Mouse (Mus musculus) thymus, adult 2 months (tissue): ENCODE data around the gene Cldn24.

ENCODE experiments used
- CTCF ChIP-seq: fragments of 200-500 bp; IDR thresholded peaks from 2 replicates; pipeline ENCODE4 v1.5.1; 2012; ENCODE audit warnings: mild to moderate bottlenecking, control low read depth, low read length, moderate library complexity, borderline replicate concordance; ENCODE audit not compliant: control insufficient read depth, poor library complexity, insufficient read depth; ENCODE audit errors: extremely low read depth
- POLR2A ChIP-seq: fragments of 200-500 bp; IDR thresholded peaks from 2 replicates; pipeline ENCODE4 v1.6.1; 2012; ENCODE audit warnings: mild to moderate bottlenecking, low read length, control low read depth, moderate library complexity; ENCODE audit not compliant: control insufficient read depth, poor library complexity, insufficient read depth; ENCODE audit errors: extremely low read depth

GRCm38 (mm10) chr8:47859259-47859658 is 37.3 kb downstream of the Cldn24 start:
- TF ChIP-seq POLR2A (no peak), CTCF (no peak)
